Mouse (Mus musculus) B cell, adult (primary cell): ENCODE results near the gene Tas2r125. TPM values are rescaled to one million over a fixed set of nuclear protein-coding genes. Genes with fewer than 3 reads are reported as not detected.

Experiments
- total RNA-seq: library from RNA; stranded (reverse); gene quantifications from 4 replicates; pipeline ENCODE4 v1.2.4, GENCODE M21; 2023; ENCODE audit not compliant: inconsistent age

Tas2r125 gene
- not detected in 4 replicates for total RNA-seq

GRCm38 (mm10) chr6:132909351-132909750, at the start of gene Tas2r125:
Gene Tas2r125 (plus strand): TSS chr6:132909651.

GRCm38 (mm10) chr6:132867708-132868107, 41.7 kb upstream of the Tas2r125 start, which contains the start of gene Tas2r110:
Gene Tas2r110 (plus strand): TSS chr6:132868008.

GRCm38 (mm10) chr6:132892711-132893110, 16.7 kb upstream of the Tas2r125 start, which contains the start of gene Tas2r113:
Gene Tas2r113 (plus strand): TSS chr6:132893011.

GRCm38 (mm10) chr6:132950802-132951201, 41.4 kb downstream of the Tas2r125 start, which contains the start of gene Tas2r129:
Gene Tas2r129 (plus strand): TSS chr6:132951102.

GRCm38 (mm10) chr6:132957819-132958218, 48.4 kb downstream of the Tas2r125 start, which contains the start of gene Tas2r131:
Gene Tas2r131 (minus strand): TSS chr6:132957919.

Other genes starting within 250 kb of the Tas2r125 start
- not detected in 4 replicates for gene Tas2r121, start 208.6 kb upstream of the Tas2r125 start, total RNA-seq
- not detected in 4 replicates for gene Tas2r122, start 197.7 kb upstream of the Tas2r125 start, total RNA-seq
- not detected in 4 replicates for gene Tas2r115, start 171.6 kb upstream of the Tas2r125 start, total RNA-seq
- gene Tas2r124, start 154.9 kb upstream of the Tas2r125 start, total RNA-seq, result not detected in 4 replicates
- gene Tas2r102, start 147.5 kb upstream of the Tas2r125 start, total RNA-seq, result not detected in 4 replicates
- not detected in 4 replicates for gene Tas2r136, start 131.5 kb upstream of the Tas2r125 start, total RNA-seq
- gene Tas2r117, start 106.8 kb upstream of the Tas2r125 start, total RNA-seq, result not detected in 4 replicates
- not detected in 4 replicates for gene Tas2r123, start 62.5 kb upstream of the Tas2r125 start, total RNA-seq
- gene Tas2r116, start 54.2 kb upstream of the Tas2r125 start, total RNA-seq, result not detected in 4 replicates
- not detected in 4 replicates for gene Tas2r110, start 41.6 kb upstream of the Tas2r125 start, total RNA-seq
- not detected in 4 replicates for gene Tas2r113, start 16.6 kb upstream of the Tas2r125 start, total RNA-seq
- gene Tas2r129, start 41.5 kb downstream of the Tas2r125 start, total RNA-seq, result not detected in 4 replicates
- gene Tas2r131, start 48.3 kb downstream of the Tas2r125 start, total RNA-seq, result not detected in 4 replicates
- gene Tas2r109, start 71.3 kb downstream of the Tas2r125 start, total RNA-seq, result not detected in 4 replicates
- gene Tas2r103, start 127.5 kb downstream of the Tas2r125 start, total RNA-seq, result not detected in 4 replicates
- not detected in 4 replicates for gene Tas2r140, start 146.2 kb downstream of the Tas2r125 start, total RNA-seq
- 12.1 to 15.5 TPM (median 12.8 TPM) in 4 replicates for gene Smim10l1, start 195.3 kb downstream of the Tas2r125 start, total RNA-seq